Mouse (Mus musculus): ENCODE results near the gene Tmem150c. TPM values are rescaled to one million over a fixed set of nuclear protein-coding genes. Genes with fewer than 3 reads are reported as not detected.

The Tmem150c gene
- total RNA-seq (2014; fragmentation: Nextera tagmentation), result not detected in 2 replicates
- not detected in 2 replicates for total RNA-seq (2017)

DNA sequence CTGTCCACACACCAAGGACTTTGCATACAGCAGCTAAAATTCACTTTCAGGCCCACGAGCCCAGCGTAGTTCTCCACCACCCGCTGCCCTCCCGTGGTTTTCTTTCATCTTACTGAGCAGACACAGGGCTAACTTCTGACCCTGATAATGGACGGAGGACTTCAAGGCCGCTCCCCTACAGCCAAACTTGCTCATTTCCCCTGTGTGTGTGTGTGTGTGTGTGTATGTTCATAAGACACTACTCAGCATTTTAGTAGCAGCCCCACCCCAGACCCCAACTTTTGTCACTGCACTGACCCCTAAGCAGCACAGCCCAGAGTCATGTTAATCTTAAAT lies at the start of gene Tmem150c:
TSS of gene Tmem150c (minus strand) at position 171 of the 336 bp plus-strand sequence.
- ATAC-seq (replicated peaks; ENCODE audit: poor library complexity, severe bottlenecking), result peak; percentile 13; the same call in 1 of the 2 replicates

DNA sequence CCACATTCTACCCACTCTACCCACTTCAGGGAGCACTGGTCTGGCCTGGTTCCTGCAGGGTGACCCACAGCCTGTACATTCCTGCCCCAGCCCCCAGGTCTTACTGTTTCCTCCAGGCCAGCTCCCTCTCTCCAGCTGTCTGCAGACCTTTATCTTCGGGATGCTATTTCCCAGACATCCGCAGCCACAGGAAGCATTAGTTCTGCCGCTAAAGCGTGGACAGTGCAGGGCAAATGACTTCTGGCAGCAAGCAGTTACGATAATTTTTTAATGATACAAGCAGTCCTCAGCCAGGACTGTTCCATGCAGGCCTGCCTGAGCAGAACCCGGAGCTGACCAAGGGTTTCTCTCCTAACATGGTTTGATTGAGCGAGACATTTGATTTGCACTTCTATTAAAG lies 49.5 kb upstream of the Tmem150c start:
- ATAC-seq (replicated peaks; ENCODE audit: poor library complexity, severe bottlenecking), result no peak

DNA sequence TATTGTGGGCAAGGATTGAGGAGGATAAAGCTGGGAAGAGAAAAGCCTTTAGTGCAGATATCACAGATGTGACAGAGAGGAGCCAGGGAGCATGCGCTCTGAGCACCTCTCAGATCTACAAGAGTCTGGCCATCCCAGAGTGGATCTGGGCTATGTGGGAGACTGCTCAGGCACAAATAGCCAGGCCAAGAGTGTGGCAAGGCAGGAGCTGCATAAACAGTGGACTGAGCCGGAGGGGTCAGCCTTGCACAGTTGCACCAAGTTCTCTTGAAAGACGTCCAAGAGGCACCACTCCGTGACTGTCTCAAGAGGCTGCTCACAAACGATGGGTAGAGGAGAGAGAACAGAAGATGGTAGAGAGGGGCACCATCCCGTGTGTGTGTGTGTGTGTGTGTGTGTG lies 47.1 kb upstream of the Tmem150c start:
- no peak for ATAC-seq (replicated peaks; ENCODE audit: poor library complexity, severe bottlenecking)

DNA sequence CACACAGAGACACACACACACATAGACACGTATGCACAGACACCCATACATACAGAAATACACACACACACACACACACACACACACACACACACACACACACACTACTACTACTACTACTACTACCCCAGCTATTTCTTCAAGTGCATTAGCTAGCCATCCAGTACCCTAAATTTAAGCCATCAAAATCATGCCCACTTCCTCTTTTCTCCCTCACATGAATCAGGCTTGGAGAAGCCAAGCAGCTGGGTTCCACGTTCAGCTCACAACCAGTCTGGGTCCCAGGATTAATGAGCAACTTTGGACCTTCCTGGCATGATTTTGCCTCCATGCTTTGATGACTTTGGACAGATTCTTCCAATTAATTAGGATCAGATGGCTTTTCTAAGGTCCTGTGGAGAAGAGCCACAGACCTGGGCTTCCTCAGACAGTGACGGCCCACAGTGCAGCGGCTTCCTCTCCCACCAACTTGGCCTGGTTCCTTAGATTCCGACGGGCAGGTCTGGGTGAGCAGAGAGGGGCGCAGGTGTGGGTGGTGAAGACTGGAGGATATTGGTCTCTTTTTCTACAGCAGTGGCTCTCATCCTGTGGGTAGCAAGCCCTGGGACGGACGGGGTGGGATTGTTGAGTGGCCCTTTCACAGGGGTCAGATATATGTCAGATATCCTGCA lies 46.0 kb upstream of the Tmem150c start:
- peak; percentile 85 for ATAC-seq (replicated peaks; ENCODE audit: poor library complexity, severe bottlenecking)

DNA sequence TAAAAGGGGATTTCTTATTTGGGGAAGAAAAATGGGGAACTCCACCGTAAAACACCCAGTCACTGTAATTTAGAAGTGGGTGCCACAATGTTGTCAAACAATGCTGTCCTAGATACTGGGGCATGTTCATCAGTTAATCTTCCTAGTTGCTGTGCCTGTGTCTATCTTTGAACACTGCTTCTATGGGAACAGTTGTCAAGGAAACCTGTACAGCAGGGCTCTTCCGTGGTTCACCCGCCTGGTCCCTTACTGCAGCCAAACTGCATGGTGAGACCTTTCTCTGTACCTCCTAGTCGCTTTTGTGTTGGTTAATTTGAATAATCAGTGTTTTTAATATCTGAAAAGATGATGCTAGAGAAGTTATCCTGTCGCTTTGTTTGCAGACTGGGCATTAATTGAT lies 41.2 kb upstream of the Tmem150c start:
- peak; percentile 40; the same call in 1 of the 2 replicates for ATAC-seq (replicated peaks; ENCODE audit: poor library complexity, severe bottlenecking)

DNA sequence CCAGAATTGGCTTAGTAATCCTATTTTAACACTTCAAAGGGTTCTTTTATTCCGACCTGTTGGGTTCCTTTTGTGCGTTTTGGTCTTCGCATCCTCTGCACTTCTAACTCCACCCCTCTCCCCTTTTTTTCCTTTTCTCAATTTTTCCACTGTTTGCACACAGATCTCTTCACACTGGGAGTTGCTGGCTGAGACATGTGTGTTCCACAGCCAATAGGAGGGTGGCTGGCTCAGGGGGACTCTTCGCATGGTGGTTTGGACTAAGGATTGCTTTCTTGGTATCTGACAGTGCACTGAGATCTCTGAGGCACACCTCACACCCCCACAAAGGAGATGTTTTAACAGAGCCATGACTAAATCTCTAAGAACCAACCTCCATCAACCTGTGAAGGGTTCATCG lies 40.7 kb upstream of the Tmem150c start:
- ATAC-seq (replicated peaks; ENCODE audit: poor library complexity, severe bottlenecking), result no peak

DNA sequence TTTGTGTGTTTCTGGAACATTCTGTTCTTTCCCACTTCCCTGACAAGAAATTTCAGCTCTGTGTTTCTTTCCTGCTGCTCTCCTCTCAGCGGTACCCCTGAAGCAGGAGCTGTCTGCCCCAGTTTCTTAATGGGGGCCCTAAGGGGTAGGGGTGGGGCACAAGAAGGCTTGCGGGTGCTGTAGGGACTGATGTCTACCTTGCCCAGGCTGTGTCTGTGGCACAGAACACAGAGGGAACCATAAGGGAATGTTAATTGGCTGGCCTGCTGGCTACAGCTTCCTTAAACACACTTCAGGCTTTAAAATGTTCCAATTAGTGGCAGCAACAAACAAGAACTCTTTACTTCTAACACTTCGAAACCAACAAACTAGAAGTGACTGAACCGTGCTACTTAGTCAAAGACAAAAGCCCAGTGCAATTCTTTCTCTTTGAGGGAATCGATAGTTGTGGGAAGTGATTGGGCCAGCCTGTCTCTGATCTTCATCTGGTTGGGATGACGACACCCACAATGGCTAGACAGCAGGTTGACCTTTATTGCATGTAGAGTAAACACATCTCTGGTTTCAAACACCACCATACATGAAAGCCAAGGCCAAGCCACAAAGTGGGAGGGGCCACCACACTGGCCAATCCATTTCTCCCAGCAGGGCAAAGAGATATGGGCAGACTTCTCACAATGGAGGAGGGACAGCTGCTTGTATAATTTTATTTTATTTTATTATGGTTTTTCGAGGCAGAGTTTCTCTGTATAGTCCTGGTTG lies 39.7 kb upstream of the Tmem150c start:
- no peak for ATAC-seq (replicated peaks; ENCODE audit: poor library complexity, severe bottlenecking)

DNA sequence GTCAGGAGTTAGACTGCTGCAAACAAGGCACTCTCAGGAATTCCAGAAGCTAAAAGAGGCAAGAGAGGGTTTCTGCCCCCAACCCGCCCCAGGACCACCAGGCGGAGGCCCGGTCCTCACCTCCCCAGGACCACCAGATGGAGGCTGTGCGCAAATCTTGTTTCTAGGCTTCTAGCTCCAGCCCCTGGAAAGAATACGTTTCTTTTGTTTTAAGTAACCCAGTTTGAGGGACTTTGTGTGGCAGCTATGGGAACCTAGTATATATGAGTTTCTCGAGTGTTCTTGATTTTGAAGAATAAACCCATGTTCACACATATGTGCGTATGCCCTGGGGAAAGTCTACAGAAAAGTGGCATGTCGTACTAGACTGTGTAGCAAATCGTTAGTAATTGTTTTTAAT lies 37.9 kb upstream of the Tmem150c start:
- ATAC-seq (replicated peaks; ENCODE audit: poor library complexity, severe bottlenecking), result no peak

DNA sequence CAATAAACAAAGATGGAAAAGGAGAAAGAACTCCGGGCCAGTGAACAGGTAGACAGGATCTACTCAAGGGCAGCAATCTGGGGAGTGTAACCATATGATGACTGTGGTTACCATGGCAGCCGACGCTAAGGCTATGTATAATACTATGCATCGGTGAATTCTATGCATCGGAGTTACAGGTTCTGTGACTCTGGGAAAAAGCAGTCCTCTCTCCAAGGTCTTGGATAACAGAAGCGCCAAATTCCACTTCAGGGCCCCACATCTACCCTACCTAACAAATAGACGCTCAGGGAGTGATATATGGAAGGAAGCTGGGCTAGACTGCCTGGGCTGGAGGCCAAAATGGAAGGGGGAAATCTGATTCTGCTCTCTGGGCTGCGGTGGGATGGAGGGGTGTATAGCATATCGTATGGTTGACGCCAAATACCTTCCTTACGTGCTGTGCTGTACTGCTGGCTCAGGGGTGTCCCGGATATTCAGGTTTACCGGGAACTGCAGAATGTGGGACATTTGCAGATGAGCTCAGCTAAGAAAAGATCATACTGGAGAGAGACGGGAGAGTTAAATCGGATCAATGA lies 37.3 kb upstream of the Tmem150c start:
- ATAC-seq (replicated peaks; ENCODE audit: poor library complexity, severe bottlenecking), result no peak

DNA sequence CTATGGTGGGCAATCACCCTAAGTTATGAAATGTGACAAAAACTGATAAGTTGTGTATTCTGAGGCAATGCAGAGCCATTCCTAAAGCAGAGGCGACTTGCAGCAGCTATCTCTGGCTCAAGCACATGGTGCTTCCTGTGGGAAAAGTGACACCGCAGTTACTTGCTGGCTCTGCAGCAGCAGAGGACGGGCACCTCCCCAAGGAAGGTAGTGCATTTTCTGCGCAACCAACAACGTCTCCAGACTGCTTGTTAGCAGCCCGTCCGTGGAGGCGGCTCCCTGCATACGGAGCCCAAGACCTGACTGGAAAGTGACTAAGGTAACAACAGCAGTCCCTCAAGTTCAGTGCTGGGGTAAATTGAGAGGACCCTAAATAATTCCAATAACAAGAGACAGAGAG lies 36.8 kb upstream of the Tmem150c start:
- no peak for ATAC-seq (replicated peaks; ENCODE audit: poor library complexity, severe bottlenecking)

DNA sequence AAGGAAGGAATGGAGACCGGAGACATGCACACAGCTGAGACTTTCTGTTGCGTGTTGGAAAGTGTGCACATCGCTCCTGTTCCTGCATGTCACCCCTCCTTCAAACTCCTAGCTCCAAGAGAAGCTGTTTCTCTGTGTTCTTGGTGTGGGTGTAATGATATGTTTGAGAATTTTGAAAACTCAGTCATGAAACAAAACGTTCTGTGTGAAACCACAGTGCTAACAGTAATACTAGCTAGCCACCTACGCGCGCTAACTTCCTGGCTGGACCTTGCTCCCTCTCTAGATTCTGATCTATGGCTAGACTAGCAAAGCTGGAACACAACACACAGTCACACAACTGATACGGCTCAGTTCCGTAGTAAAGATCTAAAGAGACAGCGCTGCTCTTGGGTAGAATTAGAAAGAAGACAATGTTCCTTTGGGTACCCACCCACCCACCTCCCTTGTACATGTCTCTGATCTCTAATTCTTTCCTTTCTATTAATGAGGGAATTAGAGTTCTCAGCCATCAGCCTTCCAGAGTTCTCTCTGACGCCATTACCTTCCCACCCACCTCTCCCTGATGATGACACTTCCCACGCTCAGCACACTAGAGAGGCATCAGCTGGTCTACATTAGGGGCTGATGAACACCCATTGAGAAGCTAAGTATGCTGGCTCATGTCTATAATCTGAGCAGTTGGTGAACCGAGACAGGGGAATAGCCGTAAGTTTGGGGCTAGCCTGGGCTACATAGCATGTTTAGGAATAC lies 32.0 kb upstream of the Tmem150c start:
- ATAC-seq (replicated peaks; ENCODE audit: poor library complexity, severe bottlenecking), result no peak

DNA sequence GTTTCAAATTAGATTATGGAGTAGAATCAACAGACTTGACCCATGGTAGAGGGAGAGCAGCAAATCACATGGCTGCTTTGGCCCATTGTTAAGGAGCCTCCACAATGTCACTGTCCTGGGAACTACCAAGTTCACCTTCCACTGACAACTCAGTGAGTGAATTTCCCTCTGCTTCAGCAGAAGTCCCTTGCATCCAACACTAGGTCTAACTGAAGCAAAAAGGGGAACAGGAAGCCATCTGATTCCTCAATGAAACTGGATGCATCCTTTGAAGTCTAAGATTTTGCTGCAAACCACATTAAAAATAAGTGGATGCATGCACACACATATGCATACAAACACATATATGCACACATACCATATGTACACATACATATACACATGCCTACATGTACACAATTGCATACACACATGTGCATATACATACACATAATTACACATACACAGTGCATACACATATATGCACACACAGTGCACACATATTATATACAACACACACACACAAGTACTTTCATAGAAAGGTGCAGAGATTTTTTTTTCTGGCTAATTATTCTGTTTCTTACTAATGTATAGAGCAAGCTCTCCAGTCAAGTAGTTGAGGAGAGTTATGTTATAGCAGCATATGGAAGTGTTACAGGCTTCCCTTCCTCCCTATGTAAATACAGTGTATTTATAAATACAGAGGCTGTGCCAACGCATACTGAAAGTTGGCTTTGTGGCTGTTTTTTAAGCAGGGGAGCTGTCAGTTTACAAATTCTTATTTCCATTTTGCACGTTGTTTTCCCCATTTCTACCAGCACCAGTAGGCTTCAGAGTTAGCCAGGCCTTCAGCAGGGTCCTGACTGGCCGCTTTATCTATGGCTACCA lies 27.7 kb upstream of the Tmem150c start:
- peak; percentile 74 for ATAC-seq (replicated peaks; ENCODE audit: poor library complexity, severe bottlenecking)

DNA sequence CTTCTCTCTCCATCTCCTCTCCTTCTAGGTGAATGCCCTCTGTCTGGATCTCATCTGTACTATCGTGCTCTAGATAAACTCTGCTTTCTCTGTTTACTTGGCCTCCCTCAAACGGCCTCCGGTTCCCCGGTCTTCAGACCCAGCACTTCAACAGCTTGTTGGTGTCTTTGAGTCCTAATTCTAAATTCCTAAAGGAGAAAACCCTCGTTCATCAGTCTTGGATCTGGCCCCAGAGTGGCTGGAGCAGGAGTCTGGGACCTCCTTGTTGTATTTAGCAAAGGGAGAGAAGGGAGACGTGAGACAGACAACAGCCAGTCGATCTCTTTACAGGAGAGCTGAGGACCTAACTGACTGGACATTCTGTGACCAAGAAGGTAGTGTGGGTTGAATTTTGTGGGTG lies 27.0 kb upstream of the Tmem150c start:
- no peak for ATAC-seq (replicated peaks; ENCODE audit: poor library complexity, severe bottlenecking)

DNA sequence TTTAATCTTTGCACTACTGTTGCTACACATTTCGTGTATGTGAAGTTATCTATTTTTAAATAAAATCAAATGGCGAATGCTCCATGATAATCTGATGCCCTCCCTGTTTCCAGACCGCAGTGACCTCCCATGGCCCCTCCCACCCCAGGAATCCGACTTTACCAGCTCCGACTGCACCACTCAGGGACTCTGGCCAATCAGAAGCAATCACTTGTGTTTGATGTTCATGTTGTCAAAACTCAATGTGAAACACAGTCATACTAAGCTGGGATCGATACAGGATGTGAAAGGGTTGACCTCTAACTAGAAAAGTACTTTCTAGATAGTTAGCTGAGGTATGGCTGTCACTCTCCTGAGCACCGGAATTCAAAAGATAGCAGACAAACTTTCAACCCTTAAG lies 26.3 kb upstream of the Tmem150c start:
- no peak for ATAC-seq (replicated peaks; ENCODE audit: poor library complexity, severe bottlenecking)

DNA sequence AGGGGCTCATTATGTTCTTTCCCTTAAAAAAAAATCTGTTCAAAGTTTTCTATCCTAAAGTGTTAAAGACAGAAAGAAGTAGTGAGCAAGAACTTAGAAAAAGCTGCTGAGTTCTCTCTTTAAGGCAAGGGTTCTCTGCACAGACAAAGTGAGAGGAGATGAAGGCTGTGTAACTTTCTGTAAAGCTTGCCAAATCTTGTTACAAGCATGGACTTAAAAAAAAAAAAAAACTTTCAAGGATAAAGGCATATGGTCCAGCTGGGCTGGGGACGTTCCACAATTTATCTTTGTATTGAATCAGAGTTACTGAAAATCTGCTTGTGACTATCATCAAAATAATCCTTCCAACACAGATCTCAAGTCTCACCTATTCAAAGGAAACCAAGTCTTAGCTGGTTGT lies 21.4 kb upstream of the Tmem150c start:
- no peak for ATAC-seq (replicated peaks; ENCODE audit: poor library complexity, severe bottlenecking)

DNA sequence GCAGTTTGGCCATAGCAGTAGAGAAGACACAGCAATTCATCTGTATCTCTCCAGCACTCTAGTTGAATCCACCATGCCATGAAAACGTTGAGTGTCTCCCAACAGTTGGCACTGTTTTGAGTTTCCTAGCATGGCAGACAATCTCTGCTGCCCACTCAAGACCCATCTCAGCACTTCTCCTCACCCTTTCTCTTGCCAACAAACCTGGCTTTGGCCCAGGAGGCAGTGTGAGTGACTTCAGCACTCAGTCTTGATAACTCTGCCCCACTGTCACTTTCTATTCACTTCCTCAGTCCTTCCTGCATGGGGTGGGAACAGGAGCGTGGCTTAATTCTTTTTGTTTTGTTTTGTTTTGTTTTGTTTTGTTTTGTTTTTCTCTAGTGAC lies 19.2 kb upstream of the Tmem150c start:
- ATAC-seq (replicated peaks; ENCODE audit: poor library complexity, severe bottlenecking), result no peak

DNA sequence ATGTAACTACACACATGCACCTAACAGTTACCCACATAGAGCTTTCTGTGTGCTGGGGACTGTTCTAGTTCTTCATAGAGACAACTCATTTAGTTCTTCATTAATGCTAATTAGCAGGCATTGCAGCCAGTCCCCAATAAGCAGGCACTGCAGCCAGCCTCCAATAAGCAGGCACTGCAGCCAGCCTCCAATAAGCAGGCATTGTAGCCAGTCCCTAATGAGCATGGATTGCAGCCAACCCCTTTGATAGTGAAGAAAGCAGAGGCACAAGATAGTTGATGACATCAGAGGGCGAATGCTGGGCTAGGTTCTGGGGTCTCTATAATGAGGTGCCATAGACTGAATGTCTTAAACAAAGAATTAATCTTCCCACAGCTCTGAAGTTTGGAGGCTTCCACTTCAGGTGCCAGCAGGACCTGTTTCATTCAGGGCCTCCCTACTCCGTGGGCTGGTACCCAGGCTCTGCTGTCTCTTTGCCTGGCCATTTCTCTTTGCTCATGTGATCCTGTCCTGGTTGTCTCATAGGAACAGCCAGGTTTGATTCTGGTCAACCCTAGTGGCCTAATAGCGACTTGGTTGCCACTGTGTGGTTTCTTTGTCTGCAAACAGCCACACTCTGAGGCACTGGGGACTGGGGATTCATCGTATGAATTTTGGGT lies 18.6 kb upstream of the Tmem150c start:
- no peak for ATAC-seq (replicated peaks; ENCODE audit: poor library complexity, severe bottlenecking)

DNA sequence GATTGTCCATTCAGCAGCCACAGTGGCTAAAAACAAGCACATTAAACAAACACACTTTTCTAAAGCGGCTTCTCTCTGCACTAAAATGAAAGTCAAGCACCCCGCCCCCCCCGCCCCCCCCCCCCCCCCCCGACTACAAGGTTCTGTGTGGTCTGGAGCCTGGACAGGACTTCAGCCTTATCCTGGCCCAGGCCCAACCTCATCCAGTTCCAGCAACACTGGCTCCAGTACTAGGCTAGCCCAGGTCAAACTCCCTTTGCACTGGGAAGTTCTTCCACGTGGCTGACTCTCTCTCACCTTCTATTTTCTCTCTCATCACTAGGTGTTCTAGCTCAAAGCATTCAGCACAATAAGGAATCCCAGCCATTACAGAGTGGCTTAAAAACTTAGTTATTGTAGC lies 17.9 kb upstream of the Tmem150c start:
- ATAC-seq (replicated peaks; ENCODE audit: poor library complexity, severe bottlenecking), result no peak

DNA sequence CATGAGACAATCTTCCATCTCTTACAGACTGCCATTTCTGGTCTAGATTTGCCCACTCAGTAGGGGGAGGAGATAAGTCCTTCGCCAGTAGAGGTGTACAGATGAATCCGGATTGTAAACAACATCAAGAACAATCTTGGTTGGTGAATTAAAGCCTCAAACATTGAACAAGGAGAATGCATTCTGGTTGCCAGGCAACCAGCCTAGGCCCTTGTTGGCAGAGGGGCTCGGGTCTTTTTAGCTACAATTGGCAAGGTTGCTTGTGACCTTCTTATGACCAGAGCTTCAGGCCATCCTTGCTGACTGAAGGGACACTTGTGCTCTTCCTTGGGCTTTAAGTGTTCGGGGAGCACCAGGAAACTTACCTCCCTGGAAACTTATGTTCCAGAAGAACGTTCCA lies 16.5 kb upstream of the Tmem150c start:
- no peak for ATAC-seq (replicated peaks; ENCODE audit: poor library complexity, severe bottlenecking)

DNA sequence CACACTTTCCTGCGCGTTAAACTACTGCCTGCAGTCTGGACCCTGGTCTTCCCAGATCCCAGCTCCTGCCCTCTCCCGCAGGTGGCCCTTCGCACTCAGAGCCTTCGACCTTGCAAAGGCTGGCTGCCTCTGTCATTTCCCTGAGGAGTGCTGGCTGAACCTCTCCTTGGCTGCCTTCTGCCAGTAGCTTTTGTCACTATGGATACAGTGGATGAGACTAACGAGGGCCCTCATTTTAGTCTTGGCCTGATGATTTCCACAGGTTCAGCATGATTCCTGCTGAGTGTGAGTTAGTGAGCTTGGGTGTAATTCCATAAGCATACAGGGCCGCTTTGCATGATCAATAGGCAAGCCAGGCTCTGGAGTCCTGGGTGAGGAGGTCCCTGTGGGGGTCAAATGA lies 16.0 kb upstream of the Tmem150c start:
- no peak for ATAC-seq (replicated peaks; ENCODE audit: poor library complexity, severe bottlenecking)
